Mouse (Mus musculus) intestine, embryonic 15.5 days (tissue): ENCODE data around the gene Selenok. TPM values are rescaled to one million over a fixed set of nuclear protein-coding genes. Genes with fewer than 3 reads are reported as not detected.

Experiments
- ATAC-seq: fragments of 200-750 bp; cut with Nextera tagmentation; 2 replicates; pipeline ENCODE4 v1.8.0; 2017; ENCODE audit warnings: moderate TSS enrichment, moderate library complexity
- H3K27ac ChIP-seq: fragments of 300-500 bp; sonication (generic); 2 replicates; pipeline ENCODE4 v1.5.1; 2015; ENCODE audit warnings: mild to moderate bottlenecking, inconsistent platforms
- H3K27me3 ChIP-seq: fragments of 300-500 bp; sonication (generic); replicated peaks from 2 replicates; pipeline ENCODE4 v1.6.1; 2015; ENCODE audit warnings: inconsistent platforms
- H3K36me3 ChIP-seq: fragments of 300-500 bp; sonication (generic); 2 replicates; pipeline ENCODE4 v1.6.1; 2015; ENCODE audit warnings: inconsistent platforms
- H3K4me1 ChIP-seq: fragments of 300-500 bp; sonication (generic); replicated peaks from 2 replicates; pipeline ENCODE4 v1.6.1; 2015; ENCODE audit warnings: inconsistent platforms
- H3K4me2 ChIP-seq: fragments of 300-500 bp; sonication (generic); replicated peaks from 2 replicates; pipeline ENCODE4 v1.6.1; 2015; ENCODE audit warnings: mild to moderate bottlenecking, inconsistent platforms
- H3K4me3 ChIP-seq: fragments of 300-500 bp; sonication (generic); replicated peaks from 2 replicates; pipeline ENCODE4 v1.5.1; 2015; ENCODE audit warnings: inconsistent platforms
- H3K9ac ChIP-seq: fragments of 300-500 bp; sonication (generic); 2 replicates; pipeline ENCODE4 v1.6.1; 2015; ENCODE audit warnings: inconsistent platforms
- H3K9me3 ChIP-seq: fragments of 300-500 bp; sonication (generic); 2 replicates; pipeline ENCODE4 v1.6.1; 2016; ENCODE audit warnings: inconsistent platforms
- WGBS: fragments of 180-500 bp; shearing (Covaris S2); methylation state at CpG from one replicate; pipeline ENCODE4 v1.1.7; 2015; 5-methylcytosine and 5-hydroxymethylcytosine counted together
- polyA plus RNA-seq: library from polyadenylated mRNA; unstranded; fragments of >200 nt; fragmentation: Nextera tagmentation; extraction: Ambion mirVana; gene quantifications from 2 replicates; pipeline ENCODE4 v1.2.1, GENCODE M21; 2015

Selenok gene
- polyA plus RNA-seq, 1 experiment from 2014 or later = 267 TPM

- Histone ChIP-seq H3K27me3 (no peaks in the 10 kb centered on the region), H3K36me3 (peaks cover 19% of the 10 kb centered on the region), H3K27ac (no peak overlapping the region), H3K9me3 (no peaks in the 10 kb centered on the region), H3K4me1 (peaks cover 9% of the 10 kb centered on the region; the same call in 1 of the 2 replicates), H3K4me3 (no peak overlapping the region), H3K9ac (no peak overlapping the region), H3K4me2 (no peak overlapping the region)
- WGBS = 80% methylated on average over 5 of the region's 5 CpGs
- no peak for ATAC-seq
Measured at GRCm38 (mm10) chr14:29971993-29972392, 3.9 kb downstream of the Selenok start.

DNA sequence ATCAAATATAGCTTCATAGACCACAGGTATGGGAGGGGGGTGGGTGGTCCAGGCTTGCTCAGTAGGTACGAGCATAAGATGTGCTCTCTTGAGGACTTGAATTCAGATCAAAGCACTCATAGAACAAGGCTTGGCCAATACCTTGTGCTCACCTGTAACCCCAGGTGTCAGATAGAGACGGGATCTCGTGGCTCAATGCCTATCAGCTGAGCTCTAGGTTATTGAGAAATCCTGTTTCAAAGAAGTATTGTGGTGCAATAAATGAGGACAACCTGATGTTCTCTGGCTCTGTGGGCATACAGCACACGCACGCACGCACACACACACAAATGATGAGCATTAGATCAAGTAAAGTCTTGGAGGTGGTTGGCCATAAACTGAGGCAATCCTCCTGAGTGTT lies 8.8 kb downstream of the Selenok start:
- 93% methylated on average over 6 of the region's 6 CpGs for WGBS
- peaks cover 36% of the 10 kb centered on the region for H3K36me3 ChIP-seq

DNA sequence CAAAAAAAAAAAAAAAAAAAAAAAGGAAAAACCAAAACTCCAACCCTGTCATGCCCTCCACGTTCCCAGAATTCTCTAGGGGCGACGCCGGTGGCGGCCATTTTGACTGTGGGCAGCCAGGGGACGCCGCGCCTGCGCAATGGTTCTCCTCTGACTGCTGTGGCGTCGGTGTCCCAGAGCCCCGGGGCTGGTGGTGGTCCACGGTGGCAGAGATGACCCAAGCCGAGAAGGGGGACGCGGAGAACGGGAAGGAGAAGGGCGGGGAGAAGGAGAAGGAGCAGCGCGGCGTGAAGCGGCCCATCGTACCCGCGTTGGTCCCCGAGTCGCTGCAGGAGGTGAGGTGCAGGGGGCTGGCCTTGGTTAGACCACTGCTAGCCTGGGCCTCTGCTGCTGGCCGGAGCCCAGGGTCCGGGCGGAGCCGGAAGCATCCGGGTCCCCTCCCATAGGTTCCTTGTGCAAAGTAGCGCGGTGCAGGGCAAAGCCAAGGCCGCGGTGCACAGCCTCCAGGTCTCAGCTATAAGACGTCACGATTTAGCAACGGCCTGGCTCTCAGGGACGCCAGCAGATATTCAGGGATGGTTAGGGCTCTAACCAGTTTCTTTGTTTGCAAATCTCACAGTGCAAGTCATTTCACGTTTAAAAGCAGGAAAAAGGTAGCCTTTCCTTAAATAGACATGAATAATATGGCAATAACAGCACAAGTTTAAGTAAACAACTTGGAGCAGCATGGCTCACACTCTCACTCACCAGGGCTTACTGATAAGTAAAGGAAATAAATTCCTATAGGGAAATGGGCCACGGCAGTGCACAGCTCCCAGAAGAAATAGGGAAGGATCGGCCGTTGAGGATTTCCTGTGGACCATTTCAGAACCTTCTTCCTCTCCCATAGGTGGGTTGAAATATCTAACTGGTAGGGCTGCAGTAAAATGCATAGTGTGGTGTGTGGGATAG lies 10.4 kb downstream of the Selenok start, which contains the start of gene Actr8:
TSS of gene Actr8 (plus strand) at position 84 of the 951 bp plus-strand sequence.
- no peaks in the 10 kb centered on the region for H3K9me3 ChIP-seq
- ATAC-seq = peak; percentile 98
- H3K27me3 ChIP-seq = no peaks in the 10 kb centered on the region
- WGBS = 1% methylated on average over 44 of the region's 44 CpGs
- H3K4me3 ChIP-seq = peak within 1 kb of the TSS; percentile 86
- peak within 1 kb of the TSS; percentile 90 for H3K9ac ChIP-seq
- no peaks in the 10 kb centered on the region; the same call in 1 of the 2 replicates for H3K4me1 ChIP-seq
- peak within 1 kb of the TSS; percentile 66 for H3K4me2 ChIP-seq
- peaks cover 31% of the 10 kb centered on the region for H3K36me3 ChIP-seq
- H3K27ac ChIP-seq = peak within 1 kb of the TSS; percentile 95

More for the DNA sequence above, 8.8 kb downstream of the Selenok start:
- Histone ChIP-seq H3K27me3 (no peaks in the 10 kb centered on the region), H3K4me1 (no peaks in the 10 kb centered on the region; the same call in 1 of the 2 replicates), H3K9ac (no peak overlapping the region), H3K9me3 (no peaks in the 10 kb centered on the region), H3K4me3 (no peak overlapping the region), H3K27ac (no peak overlapping the region), H3K4me2 (no peak overlapping the region)
- ATAC-seq = no peak

GRCm38 (mm10) chr14:29980447-29981205 lies 12.5 kb downstream of the Selenok start:
- H3K36me3 ChIP-seq = peaks cover 40% of the 10 kb centered on the region
- no peaks in the 10 kb centered on the region for H3K9me3 ChIP-seq
- H3K27me3 ChIP-seq = no peaks in the 10 kb centered on the region
- no peak overlapping the region for H3K4me2 ChIP-seq
- H3K4me1 ChIP-seq = no peaks in the 10 kb centered on the region; the same call in 1 of the 2 replicates
- H3K27ac ChIP-seq = no peak overlapping the region
- ATAC-seq = no peak
- H3K4me3 ChIP-seq = no peak overlapping the region
- no peak overlapping the region for H3K9ac ChIP-seq
- WGBS = 95% methylated on average over 10 of the region's 10 CpGs

GRCm38 (mm10) chr14:29986096-29986495 lies 18.0 kb downstream of the Selenok start:
- no peaks in the 10 kb centered on the region for H3K27me3 ChIP-seq
- WGBS = 93% methylated on average over 4 of the region's 4 CpGs
- H3K4me2 ChIP-seq = no peak overlapping the region
- no peaks in the 10 kb centered on the region for H3K9me3 ChIP-seq
- H3K36me3 ChIP-seq = peaks cover 74% of the 10 kb centered on the region
- no peak overlapping the region for H3K27ac ChIP-seq
- H3K4me3 ChIP-seq = no peak overlapping the region
- no peak overlapping the region for H3K9ac ChIP-seq
- no peak for ATAC-seq
- no peaks in the 10 kb centered on the region for H3K4me1 ChIP-seq

GRCm38 (mm10) chr14:29987276-29987675 lies 19.2 kb downstream of the Selenok start:
- no peak overlapping the region for H3K9ac ChIP-seq
- no peaks in the 10 kb centered on the region for H3K4me1 ChIP-seq
- no peak overlapping the region for H3K4me3 ChIP-seq
- 96% methylated on average over 6 of the region's 6 CpGs for WGBS
- H3K9me3 ChIP-seq = no peaks in the 10 kb centered on the region
- H3K36me3 ChIP-seq = peaks cover 70% of the 10 kb centered on the region
- H3K27ac ChIP-seq = no peak overlapping the region
- H3K4me2 ChIP-seq = no peak overlapping the region
- no peaks in the 10 kb centered on the region for H3K27me3 ChIP-seq
- ATAC-seq = no peak

DNA sequence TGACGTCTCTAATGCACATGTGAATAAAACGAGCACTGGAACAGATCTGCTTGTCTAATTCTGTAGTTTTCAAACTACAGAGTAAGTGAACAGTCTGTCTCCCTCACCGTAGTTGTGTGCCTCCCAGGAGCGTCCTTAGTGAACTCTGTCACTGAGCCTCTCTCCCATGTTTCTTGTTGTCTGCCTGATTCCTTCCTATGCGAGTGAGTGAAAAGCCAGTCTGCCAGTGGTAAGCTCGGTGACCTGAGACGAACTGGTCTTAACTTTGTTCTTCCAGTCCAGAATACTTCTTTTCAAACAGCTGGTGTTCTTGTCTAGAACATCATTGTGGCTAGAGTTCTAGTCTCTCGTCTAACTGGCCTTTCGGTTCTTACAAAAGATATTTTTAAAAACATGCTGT lies 19.6 kb downstream of the Selenok start:
- ATAC-seq = no peak
- H3K27ac ChIP-seq = no peak overlapping the region
- H3K9me3 ChIP-seq = no peaks in the 10 kb centered on the region
- H3K36me3 ChIP-seq = peaks cover 70% of the 10 kb centered on the region
- WGBS = 94% methylated on average over 9 of the region's 9 CpGs
- no peak overlapping the region for H3K4me3 ChIP-seq
- no peaks in the 10 kb centered on the region for H3K4me1 ChIP-seq
- H3K9ac ChIP-seq = no peak overlapping the region
- H3K4me2 ChIP-seq = no peak overlapping the region
- H3K27me3 ChIP-seq = no peaks in the 10 kb centered on the region

DNA sequence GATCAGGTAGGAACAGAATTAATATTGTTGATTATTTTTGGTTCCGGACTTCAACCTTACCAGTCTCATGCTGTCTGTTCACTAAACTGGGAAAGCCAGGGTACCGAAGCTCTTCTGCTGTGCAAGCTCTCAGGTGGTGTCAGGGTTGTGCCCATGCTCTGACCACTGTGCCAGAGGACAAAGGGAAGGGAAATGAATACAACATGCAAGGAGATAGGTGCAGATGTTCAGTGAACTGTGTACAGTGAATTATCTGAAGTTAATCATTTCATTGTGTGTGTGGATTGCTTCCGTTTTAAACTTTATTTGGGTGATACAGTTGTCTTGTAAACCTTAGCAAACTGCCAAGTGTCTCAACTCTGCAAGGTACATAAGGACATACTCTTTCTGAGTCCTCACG lies 20.2 kb downstream of the Selenok start:
- WGBS = 95% methylated on average over 4 of the region's 4 CpGs
- ATAC-seq = no peak

GRCm38 (mm10) chr14:29994976-29995375 lies 26.9 kb downstream of the Selenok start:
- Histone ChIP-seq H3K4me2 (no peak overlapping the region), H3K36me3 (peaks cover 30% of the 10 kb centered on the region), H3K9me3 (no peaks in the 10 kb centered on the region), H3K4me1 (0 out of 2 replicates have a peak, but pooled peaks cover 6% of the 10 kb centered on the region), H3K9ac (no peak overlapping the region), H3K27me3 (no peaks in the 10 kb centered on the region), H3K4me3 (no peak overlapping the region), H3K27ac (no peak overlapping the region)
- ATAC-seq = no peak
- WGBS = 92% methylated on average over 4 of the region's 4 CpGs

More for the DNA sequence above, 20.2 kb downstream of the Selenok start:
- H3K4me1 ChIP-seq = no peaks in the 10 kb centered on the region
- H3K36me3 ChIP-seq = peaks cover 73% of the 10 kb centered on the region
- H3K27me3 ChIP-seq = no peaks in the 10 kb centered on the region
- no peak overlapping the region for H3K9ac ChIP-seq
- H3K9me3 ChIP-seq = no peaks in the 10 kb centered on the region
- H3K27ac ChIP-seq = no peak overlapping the region
- no peak overlapping the region for H3K4me2 ChIP-seq
- H3K4me3 ChIP-seq = no peak overlapping the region

GRCm38 (mm10) chr14:29996000-29996751 lies 28.1 kb downstream of the Selenok start:
- no peak overlapping the region; the same call in 1 of the 2 replicates for H3K27ac ChIP-seq
- no peaks in the 10 kb centered on the region for H3K9me3 ChIP-seq
- H3K9ac ChIP-seq = no peak overlapping the region
- ATAC-seq = peak; percentile 90
- no peaks in the 10 kb centered on the region for H3K27me3 ChIP-seq
- 0 out of 2 replicates have a peak, but pooled peaks cover 12% of the 10 kb centered on the region for H3K4me1 ChIP-seq
- H3K36me3 ChIP-seq = peaks cover 25% of the 10 kb centered on the region
- 76% methylated on average over 11 of the region's 11 CpGs for WGBS
- no peak overlapping the region for H3K4me2 ChIP-seq
- H3K4me3 ChIP-seq = no peak overlapping the region

GRCm38 (mm10) chr14:29997345-29997744 lies 29.2 kb downstream of the Selenok start:
- no peak for ATAC-seq
- no peak overlapping the region for H3K4me2 ChIP-seq
- H3K36me3 ChIP-seq = peaks cover 18% of the 10 kb centered on the region
- no peak overlapping the region for H3K4me3 ChIP-seq
- no peak overlapping the region for H3K27ac ChIP-seq
- 0 out of 2 replicates have a peak, but pooled peaks cover 12% of the 10 kb centered on the region for H3K4me1 ChIP-seq
- no peaks in the 10 kb centered on the region for H3K9me3 ChIP-seq
- no peaks in the 10 kb centered on the region for H3K27me3 ChIP-seq
- H3K9ac ChIP-seq = no peak overlapping the region
